Mouse (Mus musculus): ENCODE results near the gene Runx2. TPM values are rescaled to one million over a fixed set of nuclear protein-coding genes. Genes with fewer than 3 reads are reported as not detected.

Runx2 gene
- polyA plus RNA-seq, 1 experiment from 2014 or later: 1.2 TPM

GRCm38 (mm10) chr17:44663872-44664271 is 150.7 kb downstream of the Runx2 start:
- Histone ChIP-seq H3K27ac (ENCODE audit: low read length) (no peak overlapping the region), H3K4me2 (ENCODE audit: low read depth, low read length) (no peak overlapping the region), H3K27me3 (ENCODE audit: control insufficient read depth, insufficient read depth, low read depth, low read length) (no peaks in the 10 kb centered on the region), H3K4me1 (replicated peaks; ENCODE audit: control insufficient read depth, insufficient read depth, low read length) (no peaks in the 10 kb centered on the region), H3K9me3 (ENCODE audit: control insufficient read depth, low read length) (no peaks in the 10 kb centered on the region), H3K9ac (ENCODE audit: low read length) (no peak overlapping the region), H3K4me3 (ENCODE audit: low read length) (no peak overlapping the region), H3K36me3 (ENCODE audit: control insufficient read depth, insufficient read depth, low read length) (no peaks in the 10 kb centered on the region)
- no peak for ATAC-seq (ENCODE audit: low read depth)
- 83% methylated on average over 7 of the region's 7 CpGs for WGBS

- no peak overlapping the region for H3K4me2 ChIP-seq (ENCODE audit: low read depth, low read length)
- H3K27ac ChIP-seq (ENCODE audit: low read length): no peak overlapping the region
- H3K9ac ChIP-seq (ENCODE audit: low read length): no peak overlapping the region
- H3K4me3 ChIP-seq (ENCODE audit: low read length): no peak overlapping the region
- H3K9me3 ChIP-seq (ENCODE audit: control insufficient read depth, low read length): no peaks in the 10 kb centered on the region
- no peaks in the 10 kb centered on the region for H3K4me1 ChIP-seq (replicated peaks; ENCODE audit: control insufficient read depth, insufficient read depth, low read length)
- no peaks in the 10 kb centered on the region for H3K36me3 ChIP-seq (ENCODE audit: control insufficient read depth, insufficient read depth, low read length)
- H3K27me3 ChIP-seq (ENCODE audit: control insufficient read depth, insufficient read depth, low read depth, low read length): no peaks in the 10 kb centered on the region
- no peak for ATAC-seq (ENCODE audit: low read depth)
- WGBS: 67% methylated on average over 1 of the region's 1 CpGs
Observed at GRCm38 (mm10) chr17:44663208-44663607, 151.4 kb downstream of the Runx2 start.

GRCm38 (mm10) chr17:44662080-44662706 is 152.4 kb downstream of the Runx2 start:
- WGBS: 93% methylated on average over 6 of the region's 6 CpGs
- Histone ChIP-seq H3K27ac (ENCODE audit: low read length) (no peak overlapping the region), H3K4me2 (ENCODE audit: low read depth, low read length) (no peak overlapping the region), H3K27me3 (ENCODE audit: control insufficient read depth, insufficient read depth, low read depth, low read length) (no peaks in the 10 kb centered on the region), H3K4me3 (ENCODE audit: low read length) (no peak overlapping the region), H3K9ac (ENCODE audit: low read length) (no peak overlapping the region), H3K36me3 (ENCODE audit: control insufficient read depth, insufficient read depth, low read length) (no peaks in the 10 kb centered on the region), H3K9me3 (ENCODE audit: control insufficient read depth, low read length) (no peaks in the 10 kb centered on the region), H3K4me1 (replicated peaks; ENCODE audit: control insufficient read depth, insufficient read depth, low read length) (no peaks in the 10 kb centered on the region)
- ATAC-seq (ENCODE audit: low read depth): no peak

GRCm38 (mm10) chr17:44660121-44660806 is 154.3 kb downstream of the Runx2 start:
- Histone ChIP-seq H3K27ac (ENCODE audit: low read length) (no peak overlapping the region), H3K36me3 (ENCODE audit: control insufficient read depth, insufficient read depth, low read length) (no peaks in the 10 kb centered on the region), H3K4me1 (replicated peaks; ENCODE audit: control insufficient read depth, insufficient read depth, low read length) (no peaks in the 10 kb centered on the region), H3K27me3 (ENCODE audit: control insufficient read depth, insufficient read depth, low read depth, low read length) (no peaks in the 10 kb centered on the region), H3K4me2 (ENCODE audit: low read depth, low read length) (no peak overlapping the region), H3K9me3 (ENCODE audit: control insufficient read depth, low read length) (no peaks in the 10 kb centered on the region), H3K9ac (ENCODE audit: low read length) (no peak overlapping the region), H3K4me3 (ENCODE audit: low read length) (no peak overlapping the region)
- WGBS: 62% methylated on average over 7 of the region's 7 CpGs
- ATAC-seq (ENCODE audit: low read depth): no peak

GRCm38 (mm10) chr17:44654503-44654902 is 160.1 kb downstream of the Runx2 start:
- Histone ChIP-seq H3K9me3 (ENCODE audit: control insufficient read depth, low read length) (no peaks in the 10 kb centered on the region), H3K4me2 (ENCODE audit: low read depth, low read length) (no peak overlapping the region), H3K27ac (ENCODE audit: low read length) (no peak overlapping the region), H3K27me3 (ENCODE audit: control insufficient read depth, insufficient read depth, low read depth, low read length) (no peaks in the 10 kb centered on the region), H3K36me3 (ENCODE audit: control insufficient read depth, insufficient read depth, low read length) (no peaks in the 10 kb centered on the region), H3K9ac (ENCODE audit: low read length) (no peak overlapping the region), H3K4me1 (replicated peaks; ENCODE audit: control insufficient read depth, insufficient read depth, low read length) (no peaks in the 10 kb centered on the region), H3K4me3 (ENCODE audit: low read length) (no peak overlapping the region)
- no peak for ATAC-seq (ENCODE audit: low read depth)
- WGBS: 76% methylated on average over 4 of the region's 4 CpGs

GRCm38 (mm10) chr17:44653081-44653480 is 161.5 kb downstream of the Runx2 start:
- Histone ChIP-seq H3K4me2 (ENCODE audit: low read depth, low read length) (no peak overlapping the region), H3K27ac (ENCODE audit: low read length) (no peak overlapping the region), H3K27me3 (ENCODE audit: control insufficient read depth, insufficient read depth, low read depth, low read length) (no peaks in the 10 kb centered on the region), H3K36me3 (ENCODE audit: control insufficient read depth, insufficient read depth, low read length) (no peaks in the 10 kb centered on the region), H3K9ac (ENCODE audit: low read length) (no peak overlapping the region), H3K4me3 (ENCODE audit: low read length) (no peak overlapping the region), H3K4me1 (replicated peaks; ENCODE audit: control insufficient read depth, insufficient read depth, low read length) (no peaks in the 10 kb centered on the region), H3K9me3 (ENCODE audit: control insufficient read depth, low read length) (no peaks in the 10 kb centered on the region)
- ATAC-seq (ENCODE audit: low read depth): no peak
- 85% methylated on average over 3 of the region's 3 CpGs for WGBS

- H3K4me2 ChIP-seq (ENCODE audit: low read depth, low read length): no peak overlapping the region
- no peaks in the 10 kb centered on the region for H3K4me1 ChIP-seq (replicated peaks; ENCODE audit: control insufficient read depth, insufficient read depth, low read length)
- no peaks in the 10 kb centered on the region for H3K9me3 ChIP-seq (ENCODE audit: control insufficient read depth, low read length)
- WGBS: 87% methylated on average over 7 of the region's 7 CpGs
- no peaks in the 10 kb centered on the region for H3K27me3 ChIP-seq (ENCODE audit: control insufficient read depth, insufficient read depth, low read depth, low read length)
- no peak overlapping the region for H3K27ac ChIP-seq (ENCODE audit: low read length)
- no peaks in the 10 kb centered on the region for H3K36me3 ChIP-seq (ENCODE audit: control insufficient read depth, insufficient read depth, low read length)
- no peak for ATAC-seq (ENCODE audit: low read depth)
- H3K4me3 ChIP-seq (ENCODE audit: low read length): no peak overlapping the region
- H3K9ac ChIP-seq (ENCODE audit: low read length): no peak overlapping the region
Observed at GRCm38 (mm10) chr17:44652054-44652453, 162.5 kb downstream of the Runx2 start.

GRCm38 (mm10) chr17:44651613-44652012 is 163.0 kb downstream of the Runx2 start:
- H3K9me3 ChIP-seq (ENCODE audit: control insufficient read depth, low read length): no peaks in the 10 kb centered on the region
- ATAC-seq (ENCODE audit: low read depth): no peak
- H3K4me2 ChIP-seq (ENCODE audit: low read depth, low read length): no peak overlapping the region
- no peaks in the 10 kb centered on the region for H3K27me3 ChIP-seq (ENCODE audit: control insufficient read depth, insufficient read depth, low read depth, low read length)
- no peaks in the 10 kb centered on the region for H3K36me3 ChIP-seq (ENCODE audit: control insufficient read depth, insufficient read depth, low read length)
- H3K9ac ChIP-seq (ENCODE audit: low read length): no peak overlapping the region
- no peak overlapping the region for H3K4me3 ChIP-seq (ENCODE audit: low read length)
- no peaks in the 10 kb centered on the region for H3K4me1 ChIP-seq (replicated peaks; ENCODE audit: control insufficient read depth, insufficient read depth, low read length)
- H3K27ac ChIP-seq (ENCODE audit: low read length): no peak overlapping the region
- WGBS: 60% methylated on average over 8 of the region's 8 CpGs

- no peak for ATAC-seq (ENCODE audit: low read depth)
- 74% methylated on average over 2 of the region's 2 CpGs for WGBS
- H3K4me1 ChIP-seq (replicated peaks; ENCODE audit: control insufficient read depth, insufficient read depth, low read length): no peaks in the 10 kb centered on the region
- H3K4me3 ChIP-seq (ENCODE audit: low read length): no peak overlapping the region
- H3K9me3 ChIP-seq (ENCODE audit: control insufficient read depth, low read length): no peaks in the 10 kb centered on the region
- no peaks in the 10 kb centered on the region for H3K27me3 ChIP-seq (ENCODE audit: control insufficient read depth, insufficient read depth, low read depth, low read length)
- H3K9ac ChIP-seq (ENCODE audit: low read length): no peak overlapping the region
- H3K36me3 ChIP-seq (ENCODE audit: control insufficient read depth, insufficient read depth, low read length): no peaks in the 10 kb centered on the region
- H3K4me2 ChIP-seq (ENCODE audit: low read depth, low read length): no peak overlapping the region
- H3K27ac ChIP-seq (ENCODE audit: low read length): no peak overlapping the region
Observed at GRCm38 (mm10) chr17:44650431-44650830, 164.2 kb downstream of the Runx2 start.
